Comparison of ENCODE assay signal across 29 mouse cellular contexts in the genomic region with DNA sequence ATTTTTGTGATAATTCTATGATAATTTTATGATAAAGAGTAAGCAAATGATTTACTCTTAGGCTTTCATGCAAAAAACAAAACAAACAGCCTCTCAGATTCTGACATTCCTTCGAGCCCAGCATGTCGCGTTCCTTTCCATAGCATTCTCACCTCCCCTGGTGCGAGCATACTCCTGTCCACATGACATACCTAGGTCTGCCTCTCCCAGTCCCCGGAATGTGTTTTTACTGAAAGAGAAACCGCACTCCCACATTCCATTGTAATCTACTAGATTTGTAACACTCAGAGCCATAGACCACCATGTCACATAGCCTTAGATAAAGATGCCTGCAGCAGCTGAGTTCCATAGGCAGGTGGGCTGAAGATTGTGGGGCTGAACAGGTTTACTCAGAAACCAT.
DNase-seq lines count a peak whose midpoint lies in the region; ATAC-seq lines count a peak whose summit lies in the region.
"Had no signal": no experiment of that assay in that cellular context is flagged by ENCODE, and none has a peak within 500 bp of the region (broad histone marks: within the 10 kb centered on the region; RNA-seq: fewer than 3 reads in every experiment).

No protein-coding gene starts in this region.

- H3K4me2 ChIP-seq in kidney, embryonic 16.5 days (replicated peaks; ENCODE audit: low read depth, low read length) = no peak overlapping the region
- no peak overlapping the region for H3K4me2 ChIP-seq in embryonic facial prominence, embryonic 14.5 days (ENCODE audit: low read depth, low read length)
- H3K4me2 ChIP-seq: embryonic facial prominence, embryonic 12.5 days; forebrain, embryonic 12.5 days; forebrain, embryonic 15.5 days; heart, embryonic 11.5 days; heart, embryonic 15.5 days; hindbrain, embryonic 15.5 days had no signal

- DNase-seq in heart, adult 11 months = peak; percentile 36
- DNase-seq in heart, postnatal 36 days = no peak
- no peak for DNase-seq in kidney, postnatal 10 days
- DNase-seq in R1 (ENCODE audit: low read depth, low spot score) = peak; percentile 79
- peak; percentile 22 for DNase-seq in embryonic facial prominence, embryonic 14.5 days (ENCODE audit: low spot score)
- DNase-seq in spleen, adult 12 weeks (ENCODE audit: low spot score) = no peak
- DNase-seq: adrenal gland, adult 8-10 months; adrenal gland, postnatal 25 days; B cell, adult 2 months; cerebellum, adult 11-12 months; cerebellum, adult 8-10 months; cerebellum, postnatal 10 days; cerebellum, postnatal 36 days; embryo, embryonic 11 days; gastrocnemius, postnatal 25 days; heart, postnatal 10 days; heart, postnatal 4 days had no signal

- no peaks in the 10 kb centered on the region for H3K4me1 ChIP-seq in kidney, embryonic 16.5 days (ENCODE audit: insufficient read depth, low read length)
- no peaks in the 10 kb centered on the region for H3K4me1 ChIP-seq in embryonic facial prominence, embryonic 14.5 days (ENCODE audit: control insufficient read depth, insufficient read depth, low read length)
- H3K4me1 ChIP-seq: embryonic facial prominence, embryonic 12.5 days; forebrain, embryonic 12.5 days had no signal

- no peak overlapping the region for H3K27ac ChIP-seq in kidney, embryonic 16.5 days (ENCODE audit: low read length)
- no peak overlapping the region for H3K27ac ChIP-seq in embryonic facial prominence, embryonic 14.5 days (replicated peaks; ENCODE audit: low read depth, low read length)
- H3K27ac ChIP-seq: embryonic facial prominence, embryonic 12.5 days; forebrain, embryonic 12.5 days; forebrain, embryonic 15.5 days; heart, embryonic 15.5 days; hindbrain, embryonic 15.5 days had no signal

- ATAC-seq in kidney, embryonic 16.5 days (ENCODE audit: low FRiP score, low TSS enrichment) = 0 out of 2 replicates have a peak, but pooled peaks have one; percentile 49
- ATAC-seq in embryonic facial prominence, embryonic 14.5 days (ENCODE audit: low read depth) = no peak
- ATAC-seq: activated CD4-positive, CD25-positive, alpha-beta regulatory T cell, adult 4 months; forebrain, embryonic 15.5 days; Patski had no signal

- 27% methylated on average over 6 of the region's 6 CpGs for WGBS in kidney, embryonic 16.5 days
- 62% methylated on average over 6 of the region's 6 CpGs for WGBS in embryonic facial prominence, embryonic 14.5 days

- intact Hi-C loops in heart, postnatal 36 days (cut with DNase I) = no loop called here

- H3K36me3 ChIP-seq in kidney, embryonic 16.5 days (ENCODE audit: insufficient read depth, low read length) = no peaks in the 10 kb centered on the region
- no peaks in the 10 kb centered on the region for H3K36me3 ChIP-seq in embryonic facial prominence, embryonic 14.5 days (ENCODE audit: control insufficient read depth, insufficient read depth, low read length)
- H3K36me3 ChIP-seq: embryonic facial prominence, embryonic 12.5 days; forebrain, embryonic 12.5 days; forebrain, embryonic 15.5 days; G1E; heart, embryonic 15.5 days; hindbrain, embryonic 15.5 days had no signal

- no peak overlapping the region for H3K4me3 ChIP-seq in kidney, embryonic 16.5 days (ENCODE audit: low read length)
- H3K4me3 ChIP-seq in embryonic facial prominence, embryonic 14.5 days (ENCODE audit: low read depth, low read length) = no peak overlapping the region
- H3K4me3 ChIP-seq: embryonic facial prominence, embryonic 12.5 days; erythroblast, embryonic 14.5 days; forebrain, embryonic 12.5 days; forebrain, embryonic 15.5 days; heart, embryonic 15.5 days; hindbrain, embryonic 15.5 days had no signal

- H3K9ac ChIP-seq in kidney, embryonic 16.5 days (replicated peaks; ENCODE audit: low read length) = no peak overlapping the region
- no peak overlapping the region for H3K9ac ChIP-seq in embryonic facial prominence, embryonic 14.5 days (ENCODE audit: low read depth, low read length)
- H3K9ac ChIP-seq: embryonic facial prominence, embryonic 12.5 days; forebrain, embryonic 12.5 days; forebrain, embryonic 15.5 days; heart, embryonic 15.5 days; hindbrain, embryonic 15.5 days had no signal

- H3K9me3 ChIP-seq in kidney, embryonic 16.5 days (ENCODE audit: low read length) = no peaks in the 10 kb centered on the region
- no peaks in the 10 kb centered on the region for H3K9me3 ChIP-seq in embryonic facial prominence, embryonic 14.5 days (ENCODE audit: control insufficient read depth, low read length)
- H3K9me3 ChIP-seq: embryonic facial prominence, embryonic 12.5 days; forebrain, embryonic 12.5 days; forebrain, embryonic 15.5 days; heart, embryonic 15.5 days; hindbrain, embryonic 15.5 days had no signal

- no peaks in the 10 kb centered on the region for H3K27me3 ChIP-seq in kidney, embryonic 16.5 days (ENCODE audit: insufficient read depth, low read length)
- H3K27me3 ChIP-seq in embryonic facial prominence, embryonic 14.5 days (replicated peaks; ENCODE audit: control insufficient read depth, insufficient read depth, low read length) = no peaks in the 10 kb centered on the region
- H3K27me3 ChIP-seq: CH12.LX; embryonic facial prominence, embryonic 12.5 days; forebrain, embryonic 12.5 days; forebrain, embryonic 15.5 days; heart, embryonic 15.5 days; hindbrain, embryonic 15.5 days had no signal

Comparison
In these comparisons a context has a peak if more than half of its experiments do, and no peak if none do; other contexts are left out.
1. DNase-seq: peak in heart, adult 11 months (single experiment), R1 (single experiment) and embryonic facial prominence, embryonic 14.5 days (single experiment); none in heart, postnatal 36 days (0 of 2), kidney, postnatal 10 days (single experiment) and spleen, adult 12 weeks (single experiment).